In genomic region chr12:102582441-102582840, GRCm38 (mm10) we compare ENCODE assay signal across 20 mouse cellular contexts. TPM values are rescaled to one million over a fixed set of nuclear protein-coding genes. Genes with fewer than 3 reads are reported as not detected.
"Had no signal": no experiment of that assay in that cellular context is flagged by ENCODE, and none has a peak within 500 bp of the region (broad histone marks: within the 10 kb centered on the region; RNA-seq: fewer than 3 reads in every experiment).

No protein-coding gene starts in this region.

- H3K4me1 ChIP-seq: midbrain, embryonic 10.5 days; midbrain, embryonic 12.5 days; neural tube, embryonic 13.5 days had no signal

- H3K9me3 ChIP-seq: midbrain, embryonic 10.5 days; midbrain, embryonic 12.5 days; neural tube, embryonic 13.5 days; neural tube, embryonic 15.5 days had no signal

- H3K27me3 ChIP-seq: midbrain, embryonic 12.5 days; neural tube, embryonic 13.5 days; neural tube, embryonic 15.5 days had no signal

- H3K27ac ChIP-seq: midbrain, embryonic 10.5 days; midbrain, embryonic 12.5 days; neural tube, embryonic 13.5 days; neural tube, embryonic 15.5 days had no signal

- H3K9ac ChIP-seq: lung, embryonic 14.5 days; midbrain, embryonic 12.5 days; neural tube, embryonic 13.5 days; neural tube, embryonic 15.5 days had no signal

- H3K4me2 ChIP-seq: lung, embryonic 14.5 days; midbrain, embryonic 12.5 days; neural tube, embryonic 13.5 days; neural tube, embryonic 15.5 days had no signal

- ATAC-seq: midbrain, embryonic 16.5 days had no signal

- H3K4me3 ChIP-seq: midbrain, embryonic 10.5 days; midbrain, embryonic 12.5 days; myocyte; neural tube, embryonic 13.5 days; neural tube, embryonic 15.5 days had no signal

- DNase-seq: lung, adult 18-20 months; lung, embryonic 14.5 days; lung, postnatal 10 days; lung, postnatal 4 days; midbrain, embryonic 14.5 days; right cerebral cortex, adult 18-20 months; right cerebral cortex, postnatal 25 days; right cerebral cortex, postnatal 4 days; spleen, adult 18-20 months; thymus, adult 18-20 months; thymus, postnatal 14 days; thymus, postnatal 36 days had no signal

RNA-seq across cellular contexts. Expression of gene Chga, which starts 27.7 kb away (rescaled TPM):
- total RNA-seq: megakaryocyte, adult 5-6 weeks; megakaryocyte-erythroid progenitor cell, adult 5-6 weeks had no signal
- polyA plus RNA-seq: myocyte had no signal
